Mouse (Mus musculus) MEL (cell line): ENCODE data around the gene Micu1. TPM values are rescaled to one million over a fixed set of nuclear protein-coding genes. Genes with fewer than 3 reads are reported as not detected.

Experiments
- DNase-seq: peaks from one replicate; pipeline ENCODE4 v3.0.0; 2011; ENCODE audit warnings: low read depth, low spot score
- H3K27ac ChIP-seq: 2 replicates; pipeline ENCODE4 v1.5.1; 2012; ENCODE audit warnings: low read depth, mild to moderate bottlenecking, control low read depth, low read length, moderate library complexity; ENCODE audit not compliant: control insufficient read depth
- H3K27me3 ChIP-seq, 2 experiments: fragments of 150-350 bp in 1 of 2; sonication (generic) in 1 of 2; 2 replicates each; pipeline ENCODE4 v1.6.1; 2012; ENCODE audit warnings: low read length in 2 of 2, mild to moderate bottlenecking in 2 of 2, improper control_type of control experiment in 1 of 2, moderate library complexity in 1 of 2; ENCODE audit not compliant: insufficient read depth in 2 of 2, control insufficient read depth in 1 of 2
- H3K36me3 ChIP-seq, 2 experiments: 2 replicates each; pipeline ENCODE4 v1.6.1; 2012 to 2014; ENCODE audit warnings: low read length in 2 of 2, improper control_type of control experiment in 1 of 2, inconsistent platforms in 1 of 2, mild to moderate bottlenecking in 1 of 2; ENCODE audit not compliant: insufficient read depth in 2 of 2, control insufficient read depth in 1 of 2
- H3K4me1 ChIP-seq, 2 experiments: fragments of 150-350 bp in 1 of 2; sonication (generic) in 1 of 2; 2 replicates each; pipeline ENCODE4 v1.6.1; 2012; ENCODE audit warnings: low read length in 2 of 2, improper control_type of control experiment in 1 of 2, mild to moderate bottlenecking in 1 of 2; ENCODE audit not compliant: insufficient read depth in 2 of 2, control insufficient read depth in 1 of 2
- H3K4me3 ChIP-seq, 2 experiments: fragments of 150-350 bp in 1 of 2; sonication (generic) in 1 of 2; 2 replicates each; pipeline ENCODE4 v1.5.1; 2012; ENCODE audit warnings: low read depth in 2 of 2, low read length in 2 of 2, mild to moderate bottlenecking in 2 of 2, moderate library complexity in 2 of 2, control low read depth in 1 of 2, improper control_type of control experiment in 1 of 2; ENCODE audit not compliant: control insufficient read depth in 1 of 2, insufficient read depth in 1 of 2
- H3K79me2 ChIP-seq: 2 replicates; pipeline ENCODE4 v1.6.1; 2012; ENCODE audit warnings: mild to moderate bottlenecking, low read length, moderate library complexity; ENCODE audit not compliant: control insufficient read depth, poor library complexity, insufficient read depth
- H3K9ac ChIP-seq: 2 replicates; pipeline ENCODE4 v1.6.1; 2012; ENCODE audit warnings: low read depth, mild to moderate bottlenecking, control low read depth, low read length, moderate library complexity; ENCODE audit not compliant: control insufficient read depth, poor library complexity, severe bottlenecking
- H3K9me3 ChIP-seq: fragments of 150-350 bp; sonication (generic); replicated peaks from 2 replicates; pipeline ENCODE4 v1.6.1; 2012; ENCODE audit warnings: mild to moderate bottlenecking, low read length, improper control_type of control experiment, moderate library complexity; ENCODE audit not compliant: insufficient read depth
- BHLHE40 ChIP-seq: IDR thresholded peaks from 2 replicates; pipeline ENCODE4 v1.6.1; 2012; ENCODE audit warnings: low read depth, mild to moderate bottlenecking, inconsistent platforms, low read length, improper control_type of control experiment, borderline replicate concordance
- CHD1 ChIP-seq: IDR thresholded peaks from 2 replicates; pipeline ENCODE4 v1.6.1; 2012; ENCODE audit warnings: low read depth, mild to moderate bottlenecking, inconsistent platforms, low read length, improper control_type of control experiment
- CHD2 ChIP-seq: IDR thresholded peaks from 2 replicates; pipeline ENCODE4 v1.6.1; 2011; ENCODE audit warnings: low read length, improper control_type of control experiment
- E2F4 ChIP-seq: IDR thresholded peaks from 2 replicates; pipeline ENCODE4 v1.6.1; 2011; ENCODE audit warnings: low read depth, low read length, improper control_type of control experiment, borderline replicate concordance
- EP300 ChIP-seq, 2 experiments: IDR thresholded peaks; 2 replicates each; pipeline ENCODE4 v1.6.1; 2011; ENCODE audit warnings: improper control_type of control experiment in 2 of 2, low read length in 2 of 2, low read depth in 1 of 2, mild to moderate bottlenecking in 1 of 2
- ETS1 ChIP-seq: IDR thresholded peaks from 2 replicates; pipeline ENCODE4 v1.6.1; 2012; ENCODE audit warnings: low read depth, mild to moderate bottlenecking, inconsistent platforms, low read length, improper control_type of control experiment, moderate library complexity
- GATA1 ChIP-seq: IDR thresholded peaks from 2 replicates; pipeline ENCODE4 v1.6.1; 2011; ENCODE audit warnings: low read depth, low read length, improper control_type of control experiment
- JUND ChIP-seq: IDR thresholded peaks from 2 replicates; pipeline ENCODE4 v1.6.1; 2011; ENCODE audit warnings: low read depth, mild to moderate bottlenecking, improper control_type of control experiment, low read length
- MAFK ChIP-seq: IDR thresholded peaks from 2 replicates; pipeline ENCODE4 v1.6.1; 2011; ENCODE audit warnings: low read depth, mild to moderate bottlenecking, low read length, improper control_type of control experiment, borderline replicate concordance
- MAX ChIP-seq: IDR thresholded peaks from 2 replicates; pipeline ENCODE4 v1.6.1; 2011; ENCODE audit warnings: low read length, improper control_type of control experiment
- MAZ ChIP-seq: IDR thresholded peaks from 2 replicates; pipeline ENCODE4 v1.6.1; 2012; ENCODE audit warnings: low read depth, mild to moderate bottlenecking, inconsistent platforms, low read length, improper control_type of control experiment
- MXI1 ChIP-seq: IDR thresholded peaks from 2 replicates; pipeline ENCODE4 v1.6.1; 2011; ENCODE audit warnings: mild to moderate bottlenecking, low read depth, low read length, improper control_type of control experiment
- MYC ChIP-seq: IDR thresholded peaks from 2 replicates; pipeline ENCODE4 v1.6.1; 2011; ENCODE audit warnings: low read depth, mild to moderate bottlenecking, low read length, improper control_type of control experiment, moderate library complexity
- NELFE ChIP-seq: IDR thresholded peaks from 2 replicates; pipeline ENCODE4 v1.6.1; 2011; ENCODE audit warnings: low read depth, low read length, improper control_type of control experiment
- POLR2AphosphoS2 ChIP-seq: IDR thresholded peaks from 2 replicates; pipeline ENCODE4 v1.6.1; 2011; ENCODE audit warnings: low read length, improper control_type of control experiment
- RAD21 ChIP-seq: IDR thresholded peaks from 2 replicates; pipeline ENCODE4 v1.6.1; 2011; ENCODE audit warnings: mild to moderate bottlenecking, low read depth, low read length, improper control_type of control experiment
- RCOR1 ChIP-seq: IDR thresholded peaks from 2 replicates; pipeline ENCODE4 v1.6.1; 2012; ENCODE audit warnings: low read depth, mild to moderate bottlenecking, inconsistent platforms, low read length, improper control_type of control experiment
- TBP ChIP-seq: IDR thresholded peaks from 2 replicates; pipeline ENCODE4 v1.8.0; 2011; ENCODE audit warnings: low read depth, low read length, improper control_type of control experiment
- TCF12 ChIP-seq: IDR thresholded peaks from 2 replicates; pipeline ENCODE4 v1.6.1; 2014; ENCODE audit warnings: low read depth, mild to moderate bottlenecking, inconsistent platforms, low read length, improper control_type of control experiment, moderate library complexity
- USF2 ChIP-seq, 2 experiments: IDR thresholded peaks; 2 replicates each; pipeline ENCODE4 v1.6.1; 2011 to 2012; ENCODE audit warnings: improper control_type of control experiment in 2 of 2, low read length in 2 of 2, borderline replicate concordance in 1 of 2, inconsistent platforms in 1 of 2, low read depth in 1 of 2, mild to moderate bottlenecking in 1 of 2; ENCODE audit not compliant: insufficient read depth in 1 of 2
- ZC3H11A ChIP-seq: IDR thresholded peaks from 2 replicates; pipeline ENCODE4 v1.6.1; 2012; ENCODE audit warnings: low read depth, mild to moderate bottlenecking, inconsistent platforms, low read length, improper control_type of control experiment
- ZNF384 ChIP-seq: IDR thresholded peaks from 2 replicates; pipeline ENCODE4 v1.6.1; 2012; ENCODE audit warnings: low read depth, mild to moderate bottlenecking, inconsistent platforms, low read length, improper control_type of control experiment
- polyA plus RNA-seq, 2 experiments: library from polyadenylated mRNA; stranded (reverse) in 1 of 2; unstranded in 1 of 2; fragments of >175 nt in 1 of 2; fragments of >200 nt in 1 of 2; gene quantifications; 2 replicates each; pipeline versions ENCODE4 v1.2.1 to v1.2.4; 2012; ENCODE audit warnings: low replicate concordance in 2 of 2, low read depth in 1 of 2; ENCODE audit not compliant: insufficient read length in 2 of 2, insufficient read depth in 1 of 2, missing spikeins in 1 of 2
- total RNA-seq: library from RNA; depleted of rRNA; stranded (reverse); fragments of 300-350 nt; gene quantifications from 2 replicates; pipeline ENCODE4 v1.2.3, GENCODE M21; 2012

Gene Micu1
- total and polyA plus RNA-seq, 3 experiments = 18.0 to 26.8 TPM; not detected in 1

GRCm38 (mm10) chr10:59665503-59666291 is 36.6 kb upstream of the Micu1 start (continued):
- no peak for TF ChIP-seq TBP
- TF ChIP-seq MXI1 = peak; percentile 84
- TF ChIP-seq POLR2AphosphoS2 = no peak
- TF ChIP-seq MYC = peak; percentile 55; the same call in 1 of the 2 replicates

GRCm38 (mm10) chr10:59667377-59667776 is 34.9 kb upstream of the Micu1 start:
- no peak overlapping the region for H3K27ac ChIP-seq
- peaks cover 8% of the 10 kb centered on the region in 2 experiments for H3K4me1 ChIP-seq
- H3K4me3 ChIP-seq = no peak overlapping the region
- DNase-seq = peak; percentile 82
- no peaks in the 10 kb centered on the region for H3K27me3 ChIP-seq
- peaks cover 0 to 5% of the 10 kb centered on the region in 2 experiments; a peak in 2 of 4 replicates for H3K36me3 ChIP-seq
- H3K79me2 ChIP-seq = no peaks in the 10 kb centered on the region
- no peaks in the 10 kb centered on the region for H3K9me3 ChIP-seq
- no peak overlapping the region for H3K9ac ChIP-seq
- TF ChIP-seq ETS1 (0 out of 2 replicates have a peak, but pooled peaks have one; percentile 18), EP300 (IDR thresholded peaks at IDR 0.05; ENCODE audit: low read depth in 1 of 2, low read length in 2 of 2) (peak in 1 of 2 experiments; percentile 61; a peak in 2 of 4 replicates), MAX (no peak), MXI1 (peak; percentile 53; the same call in 1 of the 2 replicates), TCF12 (0 out of 2 replicates have a peak, but pooled peaks have one; percentile 25), USF2 (IDR thresholded peaks at IDR 0.05; ENCODE audit: borderline replicate concordance in 1 of 2, insufficient read depth in 1 of 2, low read depth in 1 of 2, low read length in 2 of 2) (no peak), GATA1 (0 out of 2 replicates have a peak, but pooled peaks have one; percentile 11), TBP (peak; percentile 90), RCOR1 (peak; percentile 47; the same call in 1 of the 2 replicates), NELFE (no peak)
- TF ChIP-seq, all 39 proteins: peak for 7

GRCm38 (mm10) chr10:59668491-59668890 is 33.8 kb upstream of the Micu1 start:
- H3K36me3 ChIP-seq = peaks cover 0 to 5% of the 10 kb centered on the region in 2 experiments; a peak in 2 of 4 replicates
- no peak overlapping the region for H3K4me3 ChIP-seq
- H3K9ac ChIP-seq = no peak overlapping the region
- no peak overlapping the region for H3K27ac ChIP-seq
- DNase-seq = no peak
- peaks cover 8% of the 10 kb centered on the region in 2 experiments for H3K4me1 ChIP-seq
- no peaks in the 10 kb centered on the region for H3K9me3 ChIP-seq
- TF ChIP-seq MAZ (no peak), ZNF384 (no peak), E2F4 (no peak), EP300 (IDR thresholded peaks at IDR 0.05; ENCODE audit: low read depth in 1 of 2, low read length in 2 of 2) (no peak), CHD1 (no peak), NELFE (no peak), JUND (no peak), CHD2 (no peak), BHLHE40 (no peak), MAFK (no peak), POLR2AphosphoS2 (no peak), MYC (no peak), GATA1 (no peak), RAD21 (no peak), ZC3H11A (no peak), USF2 (IDR thresholded peaks at IDR 0.05; ENCODE audit: borderline replicate concordance in 1 of 2, insufficient read depth in 1 of 2, low read depth in 1 of 2, low read length in 2 of 2) (no peak)
- H3K79me2 ChIP-seq = no peaks in the 10 kb centered on the region
- no peaks in the 10 kb centered on the region for H3K27me3 ChIP-seq
